Mouse (Mus musculus) hindbrain, embryonic 13.5 days (tissue): ENCODE measurements around the gene Parp1. TPM values are rescaled to one million over a fixed set of nuclear protein-coding genes. Genes with fewer than 3 reads are reported as not detected.
"Not testable (repeated sequence)": the region's sequence is repeated elsewhere in the genome, so short reads cannot be mapped to it uniquely, and the experiment has no call there.

Source experiments
- ATAC-seq: fragments of 200-750 bp; cut with Nextera tagmentation; 2 replicates; pipeline ENCODE4 v1.8.0; 2017; ENCODE audit warnings: moderate TSS enrichment; ENCODE audit not compliant: low FRiP score
- H3K27ac ChIP-seq: fragments of 300-500 bp; sonication (generic); 2 replicates; pipeline ENCODE4 v1.5.1; 2015; ENCODE audit warnings: inconsistent platforms, mild to moderate bottlenecking, moderate library complexity
- H3K27me3 ChIP-seq: fragments of 300-500 bp; sonication (generic); 2 replicates; pipeline ENCODE4 v1.6.1; 2015; ENCODE audit warnings: mild to moderate bottlenecking, inconsistent platforms
- H3K36me3 ChIP-seq: fragments of 300-500 bp; sonication (generic); 2 replicates; pipeline ENCODE4 v1.6.1; 2015; ENCODE audit warnings: mild to moderate bottlenecking, inconsistent platforms
- H3K4me1 ChIP-seq: fragments of 300-500 bp; sonication (generic); replicated peaks from 2 replicates; pipeline ENCODE4 v1.6.1; 2015; ENCODE audit warnings: inconsistent platforms
- H3K4me2 ChIP-seq: fragments of 300-500 bp; sonication (generic); 2 replicates; pipeline ENCODE4 v1.6.1; 2015; ENCODE audit warnings: inconsistent platforms, mild to moderate bottlenecking, moderate library complexity
- H3K4me3 ChIP-seq: fragments of 300-500 bp; sonication (generic); 2 replicates; pipeline ENCODE4 v1.5.1; 2015; ENCODE audit warnings: mild to moderate bottlenecking, inconsistent platforms
- H3K9ac ChIP-seq: fragments of 300-500 bp; sonication (generic); 2 replicates; pipeline ENCODE4 v1.6.1; 2015; ENCODE audit warnings: mild to moderate bottlenecking, inconsistent platforms
- H3K9me3 ChIP-seq: fragments of 300-500 bp; sonication (generic); 2 replicates; pipeline ENCODE4 v1.6.1; 2016; ENCODE audit warnings: inconsistent platforms
- WGBS: fragments of 180-500 bp; shearing (Covaris S2); methylation state at CpG from one replicate; pipeline ENCODE4 v1.1.7; 2015; 5-methylcytosine and 5-hydroxymethylcytosine counted together
- polyA plus RNA-seq: library from polyadenylated mRNA; unstranded; fragments of >200 nt; fragmentation: Nextera tagmentation; extraction: Ambion mirVana; gene quantifications from 2 replicates; pipeline ENCODE4 v1.2.1, GENCODE M21; 2015

Gene Parp1
- polyA plus RNA-seq, 1 experiment from 2014 or later = 113 TPM

- H3K4me2 ChIP-seq = no peak overlapping the region
- ATAC-seq = no peak
- H3K4me1 ChIP-seq = no peaks in the 10 kb centered on the region
- H3K9me3 ChIP-seq = 0 out of 2 replicates have a peak, but pooled peaks cover 5% of the 10 kb centered on the region
- 82% methylated on average over 10 of the region's 10 CpGs for WGBS
- peaks cover 28% of the 10 kb centered on the region for H3K36me3 ChIP-seq
- H3K9ac ChIP-seq = no peak overlapping the region
- H3K27ac ChIP-seq = no peak overlapping the region
- H3K4me3 ChIP-seq = no peak overlapping the region
- no peaks in the 10 kb centered on the region for H3K27me3 ChIP-seq
These were observed 38.3 kb downstream of the Parp1 start for GRCm38 (mm10) chr1:180606796-180607577.

GRCm38 (mm10) chr1:180607578-180607879 lies 38.8 kb downstream of the Parp1 start:
- H3K4me2 ChIP-seq = no peak overlapping the region

GRCm38 (mm10) chr1:180611842-180612241 lies 43.1 kb downstream of the Parp1 start:
- H3K27ac ChIP-seq, H3K36me3 ChIP-seq, ATAC-seq, H3K4me3 ChIP-seq, H3K9me3 ChIP-seq, H3K27me3 ChIP-seq, H3K4me2 ChIP-seq, H3K4me1 ChIP-seq, H3K9ac ChIP-seq: not testable (repeated sequence)
- WGBS = 97% methylated on average over 11 of the region's 14 CpGs

More at GRCm38 (mm10) chr1:180607578-180607879, 38.8 kb downstream of the Parp1 start:
- Histone ChIP-seq H3K27me3 (no peaks in the 10 kb centered on the region), H3K4me3 (no peak overlapping the region), H3K9ac (no peak overlapping the region), H3K36me3 (peaks cover 24% of the 10 kb centered on the region), H3K9me3 (0 out of 2 replicates have a peak, but pooled peaks cover 5% of the 10 kb centered on the region), H3K27ac (no peak overlapping the region), H3K4me1 (no peaks in the 10 kb centered on the region)
- ATAC-seq = no peak
- WGBS = 89% methylated on average over 2 of the region's 2 CpGs

- ATAC-seq = no peak
- no peaks in the 10 kb centered on the region for H3K36me3 ChIP-seq
- no peak overlapping the region for H3K4me3 ChIP-seq
- H3K27me3 ChIP-seq = no peaks in the 10 kb centered on the region
- H3K9ac ChIP-seq = no peak overlapping the region
- H3K4me1 ChIP-seq = no peaks in the 10 kb centered on the region
- H3K9me3 ChIP-seq = 0 out of 2 replicates have a peak, but pooled peaks cover under 1% of the 10 kb centered on the region
- WGBS = 96% methylated on average over 3 of the region's 3 CpGs
- H3K4me2 ChIP-seq = no peak overlapping the region
- H3K27ac ChIP-seq = no peak overlapping the region
These were observed 48.0 kb downstream of the Parp1 start for GRCm38 (mm10) chr1:180616762-180617161.

GRCm38 (mm10) chr1:180622389-180622788 lies 53.7 kb downstream of the Parp1 start:
- Histone ChIP-seq H3K36me3 (no peaks in the 10 kb centered on the region), H3K27me3 (no peaks in the 10 kb centered on the region), H3K4me3 (no peak overlapping the region), H3K4me2 (no peak overlapping the region), H3K9ac (no peak overlapping the region), H3K27ac (no peak overlapping the region), H3K4me1 (no peaks in the 10 kb centered on the region), H3K9me3 (no peaks in the 10 kb centered on the region)
- WGBS = 87% methylated on average over 4 of the region's 4 CpGs
- no peak for ATAC-seq

GRCm38 (mm10) chr1:180623911-180624310 lies 55.2 kb downstream of the Parp1 start:
- no peak overlapping the region for H3K4me2 ChIP-seq
- no peak overlapping the region for H3K27ac ChIP-seq
- H3K4me3 ChIP-seq = no peak overlapping the region
- no peaks in the 10 kb centered on the region for H3K36me3 ChIP-seq
- no peaks in the 10 kb centered on the region for H3K4me1 ChIP-seq
- WGBS = 94% methylated on average over 2 of the region's 2 CpGs
- no peaks in the 10 kb centered on the region for H3K9me3 ChIP-seq
- no peak overlapping the region for H3K9ac ChIP-seq
- no peaks in the 10 kb centered on the region for H3K27me3 ChIP-seq
- no peak for ATAC-seq

GRCm38 (mm10) chr1:180626141-180626540 lies 57.4 kb downstream of the Parp1 start:
- Histone ChIP-seq H3K4me3 (no peak overlapping the region), H3K9me3 (no peaks in the 10 kb centered on the region), H3K36me3 (no peaks in the 10 kb centered on the region), H3K4me2 (no peak overlapping the region), H3K9ac (no peak overlapping the region), H3K27me3 (no peaks in the 10 kb centered on the region), H3K4me1 (no peaks in the 10 kb centered on the region), H3K27ac (no peak overlapping the region)
- no peak for ATAC-seq
- 72% methylated on average over 2 of the region's 2 CpGs for WGBS

GRCm38 (mm10) chr1:180637796-180638195 lies 69.1 kb downstream of the Parp1 start:
- not testable (repeated sequence) for H3K4me2 ChIP-seq, H3K9me3 ChIP-seq, ATAC-seq, H3K27me3 ChIP-seq, H3K9ac ChIP-seq, H3K27ac ChIP-seq, H3K36me3 ChIP-seq, H3K4me3 ChIP-seq
- 88% methylated on average over 2 of the region's 2 CpGs for WGBS
- peaks cover 19% of the 10 kb centered on the region for H3K4me1 ChIP-seq

GRCm38 (mm10) chr1:180639416-180640401 lies 71.0 kb downstream of the Parp1 start:
- no peaks in the 10 kb centered on the region for H3K36me3 ChIP-seq

GRCm38 (mm10) chr1:180640605-180641125 lies 71.9 kb downstream of the Parp1 start:
- peak overlapping the region; percentile 88 for H3K4me2 ChIP-seq
- H3K36me3 ChIP-seq = no peaks in the 10 kb centered on the region
- peak; percentile 60 for ATAC-seq
- peaks cover 19% of the 10 kb centered on the region for H3K4me1 ChIP-seq
- H3K27ac ChIP-seq = peak overlapping the region; percentile 90
- peak overlapping the region; percentile 95 for H3K9ac ChIP-seq
- 0% methylated on average over 59 of the region's 61 CpGs for WGBS
- H3K4me3 ChIP-seq = peak overlapping the region; percentile 89
- H3K27me3 ChIP-seq = no peaks in the 10 kb centered on the region
- H3K9me3 ChIP-seq = no peaks in the 10 kb centered on the region

More at GRCm38 (mm10) chr1:180639416-180640401, 71.0 kb downstream of the Parp1 start:
- 52% methylated on average over 10 of the region's 10 CpGs for WGBS
- Histone ChIP-seq H3K4me1 (peaks cover 19% of the 10 kb centered on the region), H3K4me3 (peak overlapping the region; percentile 89), H3K27ac (no peak overlapping the region; the same call in 1 of the 2 replicates), H3K9ac (peak overlapping the region; percentile 95), H3K27me3 (no peaks in the 10 kb centered on the region), H3K9me3 (no peaks in the 10 kb centered on the region), H3K4me2 (peak overlapping the region; percentile 88)
- ATAC-seq = no peak

- no peaks in the 10 kb centered on the region for H3K36me3 ChIP-seq
- ATAC-seq = peak; percentile 89
- H3K27me3 ChIP-seq = no peaks in the 10 kb centered on the region
- H3K4me2 ChIP-seq = peak within 1 kb of the TSS; percentile 88
- H3K9ac ChIP-seq = peak within 1 kb of the TSS; percentile 95
- H3K27ac ChIP-seq = peak within 1 kb of the TSS; percentile 90
- H3K4me1 ChIP-seq = peaks cover 19% of the 10 kb centered on the region
- no peaks in the 10 kb centered on the region for H3K9me3 ChIP-seq
- H3K4me3 ChIP-seq = peak within 1 kb of the TSS; percentile 89
- WGBS = under 1% methylated on average over 36 of the region's 47 CpGs
These were observed 72.4 kb downstream of the Parp1 start, which contains the start of gene Lin9 for GRCm38 (mm10) chr1:180641137-180641517. TSS of gene Lin9 (plus strand) at chr1:180641150.
